8 mouse cellular contexts compared by ENCODE assay signal in genomic region chr17:83218189-83218588, GRCm38 (mm10). TPM values are rescaled to one million over a fixed set of nuclear protein-coding genes. Genes with fewer than 3 reads are reported as not detected.
A peak's percentile ranks its signal among the peaks of the same experiment; 100 is the strongest.
DNase-seq lines count a peak whose midpoint lies in the region; ATAC-seq lines count a peak whose summit lies in the region.

No protein-coding gene starts in this region.

- peak overlapping the region; percentile 95 for H3K4me2 ChIP-seq in heart, embryonic 14.5 days (ENCODE audit: low read length)
- H3K4me2 ChIP-seq in forebrain, embryonic 12.5 days, result peak overlapping the region; percentile 96
- H3K4me2 ChIP-seq in limb, embryonic 11.5 days (ENCODE audit: low read depth, severe bottlenecking), result peak overlapping the region; percentile 80
- peak overlapping the region; percentile 97 for H3K4me2 ChIP-seq in neural tube, embryonic 11.5 days (ENCODE audit: low read depth)

- WGBS in heart, embryonic 14.5 days, result 17% methylated on average over 2 of the region's 2 CpGs
- WGBS in forebrain, embryonic 12.5 days, result 37% methylated on average over 2 of the region's 2 CpGs
- 11% methylated on average over 2 of the region's 2 CpGs for WGBS in limb, embryonic 11.5 days
- WGBS in neural tube, embryonic 11.5 days, result 19% methylated on average over 2 of the region's 2 CpGs

- peaks cover 52 to 72% of the 10 kb centered on the region in 2 experiments for H3K4me1 ChIP-seq in heart, embryonic 14.5 days (ENCODE audit: control insufficient read depth in 2 of 2, insufficient read depth in 2 of 2, low read length in 2 of 2)
- peaks cover 69% of the 10 kb centered on the region for H3K4me1 ChIP-seq in forebrain, embryonic 12.5 days
- peaks cover 63% of the 10 kb centered on the region for H3K4me1 ChIP-seq in limb, embryonic 11.5 days (ENCODE audit: control insufficient read depth, insufficient read depth, low read length)
- H3K4me1 ChIP-seq in neural tube, embryonic 11.5 days (ENCODE audit: control insufficient read depth, insufficient read depth, low read length), result peaks cover 44% of the 10 kb centered on the region

- intact Hi-C loops in heart, postnatal 36 days (cut with DNase I), result loop anchor here (5.0 kb wide), 1 partner anchor 134 kb away; the partner anchor contains the start of gene Eml4

- H3K36me3 ChIP-seq in heart, embryonic 14.5 days (ENCODE audit: control insufficient read depth, insufficient read depth, low read length), result peaks cover 37% of the 10 kb centered on the region
- H3K36me3 ChIP-seq in forebrain, embryonic 12.5 days (replicated peaks), result peaks cover 15% of the 10 kb centered on the region; the same call in 1 of the 2 replicates
- H3K36me3 ChIP-seq in limb, embryonic 11.5 days (ENCODE audit: control insufficient read depth, insufficient read depth, low read length), result no peaks in the 10 kb centered on the region; the same call in 1 of the 2 replicates
- no peaks in the 10 kb centered on the region; the same call in 1 of the 2 replicates for H3K36me3 ChIP-seq in neural tube, embryonic 11.5 days (ENCODE audit: control insufficient read depth, insufficient read depth, low read length)

- H3K27ac ChIP-seq in heart, embryonic 14.5 days (replicated peaks in 1 of 2; ENCODE audit: control insufficient read depth in 1 of 2, insufficient read depth in 1 of 2, low read depth in 2 of 2, low read length in 2 of 2), result peak overlapping the region; percentile 84 to 99
- H3K27ac ChIP-seq in forebrain, embryonic 12.5 days, result no peak overlapping the region
- no peak overlapping the region for H3K27ac ChIP-seq in limb, embryonic 11.5 days (replicated peaks; ENCODE audit: low read depth, low read length)
- H3K27ac ChIP-seq in neural tube, embryonic 11.5 days (ENCODE audit: low read depth, low read length), result no peak overlapping the region

- DNase-seq in heart, postnatal 36 days, result no peak
- no peak for DNase-seq in limb, embryonic 11.5 days (ENCODE audit: low spot score)
- DNase-seq in neural tube, embryonic 11.5 days (ENCODE audit: low spot score), result no peak
- DNase-seq in right cerebral cortex, postnatal 10 days (ENCODE audit: low spot score in 2 of 2), result no peak
- DNase-seq in ovary, adult 18-20 months (ENCODE audit: low spot score), result no peak

- peak overlapping the region; percentile 99 for H3K9ac ChIP-seq in heart, embryonic 14.5 days (ENCODE audit: low read length)
- peak overlapping the region; percentile 42 for H3K9ac ChIP-seq in forebrain, embryonic 12.5 days
- peak overlapping the region; percentile 92 for H3K9ac ChIP-seq in limb, embryonic 11.5 days (ENCODE audit: low read length)
- H3K9ac ChIP-seq in neural tube, embryonic 11.5 days (ENCODE audit: low read length), result no peak overlapping the region

- peak overlapping the region; percentile 90 to 95 for H3K4me3 ChIP-seq in heart, embryonic 14.5 days (ENCODE audit: control insufficient read depth in 1 of 2, insufficient read depth in 1 of 2, low read depth in 1 of 2, low read length in 2 of 2)
- H3K4me3 ChIP-seq in forebrain, embryonic 12.5 days (replicated peaks), result peak overlapping the region; percentile 69
- peak overlapping the region; percentile 65 for H3K4me3 ChIP-seq in limb, embryonic 11.5 days (ENCODE audit: low read depth, low read length)
- H3K4me3 ChIP-seq in neural tube, embryonic 11.5 days (ENCODE audit: low read depth, low read length), result no peak overlapping the region

- no peak for ATAC-seq in heart, embryonic 14.5 days (ENCODE audit: insufficient number of reproducible peaks, insufficient read depth, low FRiP score, low read depth)
- ATAC-seq in forebrain, embryonic 12.5 days (ENCODE audit: low FRiP score), result no peak
- no peak for ATAC-seq in limb, embryonic 11.5 days (ENCODE audit: insufficient number of reproducible peaks, low FRiP score, low TSS enrichment, low read depth)
- ATAC-seq in neural tube, embryonic 11.5 days (ENCODE audit: insufficient read depth, low FRiP score, low TSS enrichment), result no peak
- ATAC-seq in erythroblast, adult 5-6 weeks (replicated peaks; ENCODE audit: low FRiP score, poor library complexity, severe bottlenecking), result no peak

- H3K9me3 ChIP-seq in heart, embryonic 14.5 days (ENCODE audit: control insufficient read depth, low read length), result no peaks in the 10 kb centered on the region
- H3K9me3 ChIP-seq in forebrain, embryonic 12.5 days, result no peaks in the 10 kb centered on the region
- H3K9me3 ChIP-seq in limb, embryonic 11.5 days (ENCODE audit: control insufficient read depth, low read length), result no peaks in the 10 kb centered on the region
- no peaks in the 10 kb centered on the region for H3K9me3 ChIP-seq in neural tube, embryonic 11.5 days (ENCODE audit: control insufficient read depth, low read length)

- no peaks in the 10 kb centered on the region for H3K27me3 ChIP-seq in heart, embryonic 14.5 days (ENCODE audit: control insufficient read depth, insufficient read depth, low read length)
- H3K27me3 ChIP-seq in forebrain, embryonic 12.5 days, result peaks cover 39% of the 10 kb centered on the region
- H3K27me3 ChIP-seq in limb, embryonic 11.5 days (ENCODE audit: control insufficient read depth, insufficient read depth, low read length), result peaks cover 54% of the 10 kb centered on the region
- H3K27me3 ChIP-seq in neural tube, embryonic 11.5 days (ENCODE audit: control insufficient read depth, insufficient read depth, low read length), result no peaks in the 10 kb centered on the region

RNA-seq across cellular contexts. Expression of gene Pkdcc, which starts 3.1 kb away (rescaled TPM):
- 12.5 and 20.2 TPM in 2 replicates for polyA plus RNA-seq in heart, embryonic 14.5 days (2014; fragmentation: Nextera tagmentation; extraction: Ambion mirVana)
- total RNA-seq in heart, postnatal 36 days (2021), result 10 to 100 TPM; 34.5 to 37.4 TPM
- polyA plus RNA-seq in forebrain, embryonic 12.5 days (2016; fragmentation: Nextera tagmentation; extraction: Ambion mirVana), result 7.1 and 10.8 TPM in 2 replicates
- polyA plus RNA-seq in limb, embryonic 11.5 days (2014; fragmentation: Nextera tagmentation; extraction: Ambion mirVana), result 21.8 and 22.6 TPM in 2 replicates
- polyA plus RNA-seq in neural tube, embryonic 11.5 days (2014; fragmentation: Nextera tagmentation; extraction: Ambion mirVana), result 15.5 and 17.5 TPM in 2 replicates
- 1.5 TPM in 1 of 2 replicates, not detected in the other for total RNA-seq in erythroblast, adult 5-6 weeks (2015; ENCODE audit: low replicate concordance)
- total RNA-seq in erythroblast, adult 5-6 weeks (2017; ENCODE audit: low replicate concordance), result not detected in 2 replicates

Comparison
In these comparisons a context has a peak if more than half of its experiments do, and no peak if none do; other contexts are left out.
1. H3K27ac ChIP-seq: peak in heart, embryonic 14.5 days (2 of 2); none in forebrain, embryonic 12.5 days (single experiment), limb, embryonic 11.5 days (single experiment) and neural tube, embryonic 11.5 days (single experiment).
2. Peak in every context shown above with its lines, with median percentiles within 50 percentile points of each other: H3K4me2 ChIP-seq.